Mouse (Mus musculus) myocyte (in vitro differentiated cells): Measurements from ENCODE around the gene Alk.

Source experiments
- CEBPB ChIP-seq: IDR thresholded peaks from 2 replicates; pipeline ENCODE4 v1.6.1; 2011; ENCODE audit warnings: mild to moderate bottlenecking, moderate library complexity; ENCODE audit not compliant: poor library complexity, insufficient read depth, severe bottlenecking
- E2F4 ChIP-seq: IDR thresholded peaks from one replicate; pipeline ENCODE4 v1.6.1; 2011; ENCODE audit warnings: mild to moderate bottlenecking, control low read depth, moderate library complexity; ENCODE audit not compliant: insufficient read depth
- MYOG ChIP-seq, 3 experiments: IDR thresholded peaks; one replicate each; pipeline ENCODE4 v1.6.1; 2011; ENCODE audit warnings: control low read depth in 2 of 3, low read depth in 2 of 3, mild to moderate bottlenecking in 2 of 3; ENCODE audit not compliant: insufficient read length in 2 of 3, control insufficient read depth in 1 of 3, insufficient read depth in 1 of 3
- POLR2A ChIP-seq: IDR thresholded peaks from one replicate; pipeline ENCODE4 v1.6.1; 2011; ENCODE audit warnings: low read depth, mild to moderate bottlenecking, control low read depth, moderate library complexity; ENCODE audit not compliant: insufficient read length
- USF1 ChIP-seq: IDR thresholded peaks from one replicate; pipeline ENCODE4 v1.6.1; 2011; ENCODE audit warnings: low read depth, mild to moderate bottlenecking, control low read depth, moderate library complexity

DNA sequence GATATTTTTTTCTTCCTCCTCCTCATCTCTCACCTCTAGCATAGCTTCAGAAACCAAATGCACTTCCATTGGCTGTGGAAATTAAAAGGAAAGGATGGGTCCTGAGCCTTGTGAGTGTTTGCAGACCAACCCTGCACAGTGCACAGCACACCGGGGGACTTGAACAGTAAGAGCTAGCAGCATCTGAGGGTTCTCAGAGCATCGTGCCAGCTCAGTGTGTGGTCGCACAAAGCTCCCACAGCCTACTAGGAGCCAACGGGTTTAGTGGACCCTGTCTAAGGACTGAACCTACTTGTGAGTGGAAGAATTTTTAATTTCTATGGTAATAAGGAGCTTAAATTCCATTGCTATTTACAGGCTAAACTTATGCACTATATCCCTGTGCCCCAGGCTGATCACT, 58.2 kb downstream of the Alk start:
- no peak for TF ChIP-seq CEBPB
- no peak for TF ChIP-seq MYOG (IDR thresholded peaks at IDR 0.05; ENCODE audit: control insufficient read depth in 1 of 3, insufficient read depth in 1 of 3, insufficient read length in 2 of 3, low read depth in 2 of 3)
- TF ChIP-seq POLR2A: no peak
- TF ChIP-seq USF1: no peak
- no peak for TF ChIP-seq E2F4
